Mouse (Mus musculus): ENCODE data around the gene Slc25a20. TPM values are rescaled to one million over a fixed set of nuclear protein-coding genes. Genes with fewer than 3 reads are reported as not detected.

Slc25a20 gene
- total RNA-seq, 2 experiments from 2014 or later: 214 to 233 TPM

Small RNA genes lying within 50 kb of the gene (microRNA-seq; reads per million reads assigned to microRNA genes)
- gene Gm26298: 0 reads per million in 2 experiments

Other genes with a start within 250 kb of the Slc25a20 start
- gene Ccdc36, start 233.6 kb upstream of the Slc25a20 start, total RNA-seq (2021): not detected
- not detected for gene BC048562, start 225.6 kb upstream of the Slc25a20 start, total RNA-seq (2021)
- 10 to 100 TPM; 23.1 to 23.3 TPM for gene Ccdc71, start 201.6 kb upstream of the Slc25a20 start, total RNA-seq (2021)
- 1 to 10 TPM; 4.7 to 5.5 TPM for gene Klhdc8b, start 200.5 kb upstream of the Slc25a20 start, total RNA-seq (2021)
- 100 to 1,000 TPM; 334 to 339 TPM for gene Lamb2, start 182.4 kb upstream of the Slc25a20 start, total RNA-seq (2021)
- 10 to 100 TPM; 79.9 to 91.6 TPM for gene Usp19, start 171.5 kb upstream of the Slc25a20 start, total RNA-seq (2021)
- gene Qars, start 154.4 kb upstream of the Slc25a20 start, total RNA-seq (2021): 10 to 100 TPM; 76.4 to 90.3 TPM
- gene Qrich1, start 145.3 kb upstream of the Slc25a20 start, total RNA-seq (2021): 10 to 100 TPM; 57.8 to 58.7 TPM
- gene Impdh2, start 101.8 kb upstream of the Slc25a20 start, total RNA-seq (2021): 10 to 100 TPM; 48.3 to 49.7 TPM
- gene Ndufaf3, start 94.7 kb upstream of the Slc25a20 start, total RNA-seq (2021): 10 to 100 TPM; 67.0 to 72.6 TPM
- gene Dalrd3, start 92.2 kb upstream of the Slc25a20 start, total RNA-seq (2021): 10 to 100 TPM; 21.3 to 21.9 TPM
- gene Wdr6, start 83.3 kb upstream of the Slc25a20 start, total RNA-seq (2021): 10 to 100 TPM; 10.9 to 12.6 TPM
- 10 to 100 TPM; 12.6 to 14.0 TPM for gene P4htm, start 64.4 kb upstream of the Slc25a20 start, total RNA-seq (2021)
- 10 to 100 TPM; 40.6 to 42.7 TPM for gene Arih2, start 12.7 kb upstream of the Slc25a20 start, total RNA-seq (2021)
- gene Prkar2a, start 27.2 kb downstream of the Slc25a20 start, total RNA-seq (2021): 10 to 100 TPM; 76.2 to 79.9 TPM
- gene Ip6k2, start 121.7 kb downstream of the Slc25a20 start, total RNA-seq (2021): 10 to 100 TPM; 16.7 to 24.8 TPM
- gene Nckipsd, start 146.3 kb downstream of the Slc25a20 start, total RNA-seq (2021): 1 to 10 TPM; 8.6 to 9.6 TPM
- gene Celsr3, start 164.2 kb downstream of the Slc25a20 start, total RNA-seq (2021): under 1 TPM in 1 of 2 experiments, not detected in 1; 0.03 TPM
- gene Slc26a6, start 191.2 kb downstream of the Slc25a20 start, total RNA-seq (2021): 10 to 100 TPM; 19.6 to 19.8 TPM

Data from heart, adult 18-20 months (tissue).